Mouse (Mus musculus) adrenal gland, postnatal 10 days (tissue): Measurements from ENCODE around the gene Uxt. TPM values are rescaled to one million over a fixed set of nuclear protein-coding genes. Genes with fewer than 3 reads are reported as not detected.

Experiments
- DNase-seq: peaks from one replicate; pipeline ENCODE4 v3.0.0; 2021; ENCODE audit warnings: mixed read lengths
- long read RNA-seq, 2 experiments: library from polyadenylated mRNA; stranded (forward); transcript quantifications; one replicate each; pipeline ENCODE4 v2.0.0; 2021
- total RNA-seq, 2 experiments: library from RNA; stranded (reverse); gene quantifications; 2 replicates each; pipeline ENCODE4 v1.2.3; 2021

The Uxt gene
- total RNA-seq, result 10 to 100 TPM; 36.0 to 42.0 TPM
- long read RNA-seq, experiment 1, transcript Uxt-202 (7 exons, 875 nt), result major isoform, 21 of 28 reads
- long read RNA-seq, experiment 1, partial matches to known transcripts, result 2 of 28 reads
- long read RNA-seq, experiment 1, other reads (novel, unspliced or antisense), result 5 of 28 reads
- long read RNA-seq, experiment 2, transcript Uxt-202 (7 exons, 875 nt), result major isoform, 23 of 28 reads
- long read RNA-seq, experiment 2, partial matches to known transcripts, result 3 of 28 reads
- long read RNA-seq, experiment 2, other reads (novel, unspliced or antisense), result 2 of 28 reads

DNA sequence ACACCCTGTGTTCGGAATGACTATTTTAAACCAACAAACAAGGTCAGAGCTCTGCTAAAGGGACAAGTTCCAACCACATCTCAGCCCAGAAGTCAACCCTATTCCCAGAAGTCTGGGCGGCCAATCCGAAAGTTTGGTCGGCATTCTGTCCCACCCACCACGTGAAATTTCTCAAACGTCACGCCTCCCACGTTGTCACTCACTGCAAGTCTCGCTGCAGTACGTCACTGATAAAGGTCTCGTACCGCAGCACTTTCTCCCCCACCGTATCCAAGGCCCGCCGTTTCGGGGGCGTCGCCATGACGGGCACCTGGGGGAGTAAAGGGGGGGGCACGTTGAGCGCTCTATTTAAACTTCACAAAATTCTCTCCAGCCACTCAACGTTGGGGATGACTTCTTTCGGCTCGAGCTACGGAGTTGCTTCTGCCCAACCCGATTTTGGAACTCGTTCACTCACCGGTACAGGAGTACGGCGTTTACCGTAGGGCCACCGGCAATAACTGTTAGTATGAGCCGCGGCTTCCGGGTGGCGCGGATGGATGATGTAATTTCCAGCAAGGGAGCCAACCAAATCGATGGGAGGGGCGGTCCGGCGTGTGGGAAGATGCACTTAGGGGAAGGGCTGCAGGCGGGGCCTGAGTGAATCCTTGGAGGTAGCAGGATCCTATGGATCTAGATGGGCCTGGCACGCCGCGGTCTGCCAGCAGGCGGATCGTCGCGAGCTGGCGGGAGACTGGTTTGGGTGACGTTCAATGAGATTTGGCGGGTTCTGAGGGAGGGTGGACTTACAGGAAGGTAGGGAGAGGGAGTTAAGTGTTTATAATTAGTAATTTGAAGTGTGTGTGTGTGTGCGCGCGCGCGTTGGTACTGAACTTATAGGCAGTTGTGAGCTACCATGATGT lies at the start of gene Uxt:
Gene Uxt (minus strand): TSS at position 541 of the 902 bp plus-strand sequence.
- DNase-seq, result peak; percentile 90

DNA sequence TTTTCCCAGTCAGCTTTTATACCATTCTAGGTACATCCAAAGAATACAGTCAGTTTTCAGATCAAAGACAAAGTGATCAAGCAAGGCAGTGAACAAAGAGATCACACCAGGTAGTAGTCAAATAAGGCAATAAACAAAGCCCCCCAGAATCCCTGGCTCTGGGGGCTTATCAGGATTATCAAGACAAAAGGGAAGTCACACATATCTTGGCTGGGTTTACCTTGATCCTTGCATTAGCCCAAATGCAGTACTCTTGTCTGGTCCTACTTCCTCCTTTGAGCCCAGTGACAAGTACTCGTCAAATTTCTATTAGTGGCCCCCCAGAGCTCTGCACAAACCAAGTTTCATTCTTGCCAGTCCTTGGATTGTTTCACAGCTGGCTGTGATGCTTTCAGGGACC lies 19.1 kb upstream of the Uxt start:
- no peak for DNase-seq

DNA sequence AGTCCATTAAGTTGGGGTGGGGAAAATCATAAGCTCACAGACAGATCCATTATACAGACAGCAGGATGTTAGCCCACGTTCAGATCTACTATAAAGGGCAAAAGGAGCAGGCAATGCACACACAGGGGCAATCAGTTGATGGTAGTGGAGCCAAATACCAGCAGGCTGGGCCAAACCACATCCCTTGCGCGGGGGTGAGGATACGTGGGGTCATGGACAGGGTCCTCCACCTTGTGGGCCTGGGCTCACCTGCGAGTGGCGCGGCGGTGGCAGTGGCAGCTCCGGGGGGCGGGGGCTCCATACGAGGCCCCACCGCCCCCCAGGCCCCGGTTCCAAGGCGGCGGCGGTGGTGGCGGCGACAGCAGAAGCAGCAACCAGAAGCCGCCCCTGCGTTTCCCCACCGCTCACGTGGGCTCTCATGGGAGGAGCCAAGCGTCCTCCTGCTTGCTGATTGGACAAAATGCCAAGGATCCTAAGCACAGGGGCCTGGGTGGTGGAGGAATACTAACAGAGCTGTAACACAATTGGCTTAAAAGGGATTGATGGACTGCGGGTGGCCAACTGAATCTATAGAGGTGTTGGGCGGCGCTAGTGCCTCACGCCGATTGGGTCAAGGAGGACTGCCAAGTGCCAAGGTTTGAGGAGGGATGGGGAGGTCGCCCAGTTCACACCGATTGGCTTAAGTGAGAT lies 11.5 kb downstream of the Uxt start, which contains the start of gene Elk1:
Gene Elk1 (minus strand): TSS at position 418 of the 690 bp plus-strand sequence.
- DNase-seq, result peak; percentile 86

DNA sequence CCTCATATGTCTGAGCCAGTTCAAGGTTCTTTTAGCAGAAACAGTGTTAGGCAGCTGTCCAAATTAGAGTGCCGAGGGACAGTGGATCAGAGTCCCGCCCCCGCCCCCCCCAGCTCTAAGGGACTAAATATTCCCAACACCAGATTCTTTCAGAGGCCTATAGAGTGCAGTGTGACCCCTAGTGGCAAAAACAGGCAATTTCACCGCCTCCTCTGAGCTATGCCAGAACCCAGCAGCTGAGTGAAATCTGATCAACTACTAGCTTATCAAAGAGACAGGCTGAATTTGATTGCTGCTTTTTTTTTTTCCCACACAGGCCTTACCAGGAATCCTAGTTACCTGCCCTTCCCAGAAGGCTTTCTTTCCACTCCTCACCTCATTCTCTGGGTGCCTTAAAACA lies 15.8 kb downstream of the Uxt start:
- DNase-seq, result peak; percentile 56

DNA sequence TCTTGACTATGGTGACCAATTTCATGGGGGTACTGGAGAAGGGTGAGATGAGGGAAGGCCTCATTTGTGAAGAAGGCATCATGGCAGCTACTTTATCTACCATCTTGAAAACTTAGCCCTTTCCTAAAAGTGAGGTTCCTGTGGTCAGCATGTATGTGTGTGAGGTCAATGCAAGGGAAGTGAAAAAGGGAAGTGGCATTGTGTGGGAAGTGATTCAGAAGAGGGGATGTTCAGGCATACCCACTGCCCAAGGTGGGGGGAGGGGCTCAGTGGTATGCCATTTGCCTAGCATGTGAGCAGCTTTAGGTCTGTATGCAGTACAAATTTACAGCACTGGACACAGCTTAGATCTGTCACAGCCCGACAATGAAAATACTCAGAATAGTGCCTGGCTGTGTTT lies 29.9 kb downstream of the Uxt start:
- no peak for DNase-seq

DNA sequence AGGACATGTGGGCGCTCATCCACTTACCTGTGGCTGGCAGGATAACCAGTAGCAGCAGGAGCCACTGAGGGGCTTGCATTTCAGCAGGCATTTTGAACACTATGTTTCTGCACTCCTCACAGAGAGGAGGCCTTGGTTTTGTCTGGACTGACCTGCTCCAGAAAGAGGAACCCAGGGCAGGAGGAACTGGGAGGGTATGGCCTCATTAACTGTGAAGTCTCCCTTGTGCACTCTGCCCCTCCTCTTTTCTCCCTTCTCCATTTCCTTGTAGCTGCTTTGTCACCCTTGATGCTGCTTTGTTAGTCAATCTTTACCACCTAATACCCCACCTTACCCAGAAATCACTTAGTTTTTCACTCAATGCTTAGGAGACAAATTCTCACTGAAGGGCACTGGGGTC lies 30.5 kb downstream of the Uxt start, which contains the start of gene Cfp:
Gene Cfp (minus strand): TSS at position 192 of the 400 bp plus-strand sequence.
- DNase-seq, result no peak

DNA sequence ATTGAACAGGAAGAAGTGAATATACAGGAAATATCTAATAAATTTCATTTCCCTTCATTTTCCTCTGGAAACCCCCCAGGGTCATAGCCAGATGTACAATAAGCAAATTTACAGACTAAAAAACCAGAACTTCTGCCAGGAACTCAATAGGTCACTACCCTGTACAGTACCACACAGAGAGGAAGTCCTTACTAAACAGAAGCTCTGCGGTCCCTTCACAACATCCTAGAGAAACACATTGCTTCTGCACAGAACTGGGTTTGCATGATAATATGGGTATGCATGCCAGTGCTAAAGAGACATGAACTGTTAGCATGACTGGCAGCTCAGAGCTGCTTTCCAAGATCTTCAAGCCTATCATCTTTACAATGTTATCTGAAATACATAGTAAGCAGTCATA lies 32.0 kb downstream of the Uxt start:
- no peak for DNase-seq

DNA sequence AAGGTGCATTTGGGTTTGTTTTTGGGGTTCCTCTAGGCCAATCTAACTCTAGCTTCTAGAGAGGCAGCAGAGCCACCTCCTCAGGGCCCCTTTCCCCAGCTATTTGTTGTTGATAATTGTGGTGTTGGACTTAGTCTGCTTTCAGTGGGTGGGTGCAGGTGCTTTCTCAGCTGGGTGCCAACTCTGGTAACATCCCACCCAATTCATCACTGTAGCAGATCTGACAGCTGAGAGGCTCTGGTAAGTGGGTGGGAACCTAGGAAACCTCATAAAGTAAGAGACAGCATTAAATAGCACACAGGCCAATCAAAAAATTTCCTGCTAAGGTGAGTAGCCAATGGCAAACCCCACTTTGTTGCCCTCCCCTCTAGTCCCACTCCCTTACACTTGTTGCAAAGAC lies 36.8 kb downstream of the Uxt start:
- no peak for DNase-seq

DNA sequence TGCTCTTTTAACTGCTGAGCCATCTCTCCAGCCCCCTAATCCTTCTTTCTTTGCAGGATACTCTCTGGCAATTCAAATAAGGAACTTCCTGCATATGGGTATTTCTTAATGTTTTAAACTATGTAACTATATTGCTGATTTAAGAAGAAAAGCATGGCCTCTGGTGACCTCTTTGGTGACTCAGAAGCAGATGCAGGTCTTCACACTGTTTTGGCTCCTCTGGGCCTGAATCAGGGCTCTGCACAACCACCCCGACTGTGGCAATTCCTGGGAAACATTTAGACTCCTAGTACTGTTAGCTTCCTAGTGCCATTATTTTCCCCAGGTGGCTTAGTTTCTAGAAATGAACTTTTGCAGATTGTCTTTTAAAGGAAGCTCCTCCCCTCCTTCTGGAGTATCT lies 38.3 kb downstream of the Uxt start:
- no peak for DNase-seq

DNA sequence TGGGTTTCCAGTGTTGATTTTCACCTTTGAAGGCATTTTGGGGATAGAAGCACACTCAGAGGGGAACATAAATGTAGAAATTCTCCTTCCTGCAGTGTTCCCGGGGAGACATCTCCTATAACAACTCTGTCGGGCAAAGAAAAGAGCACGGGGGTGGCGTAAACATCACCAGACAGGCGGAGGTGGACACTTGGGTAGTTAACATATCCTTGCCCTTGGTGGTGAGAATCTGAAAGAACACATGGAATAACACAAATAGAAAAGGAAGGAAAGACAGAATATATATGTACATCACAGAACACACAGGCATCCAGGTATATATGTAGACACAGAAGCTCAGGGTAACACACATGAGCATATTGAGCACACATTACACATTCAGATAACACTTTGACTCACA lies 40.5 kb downstream of the Uxt start:
- DNase-seq, result no peak

DNA sequence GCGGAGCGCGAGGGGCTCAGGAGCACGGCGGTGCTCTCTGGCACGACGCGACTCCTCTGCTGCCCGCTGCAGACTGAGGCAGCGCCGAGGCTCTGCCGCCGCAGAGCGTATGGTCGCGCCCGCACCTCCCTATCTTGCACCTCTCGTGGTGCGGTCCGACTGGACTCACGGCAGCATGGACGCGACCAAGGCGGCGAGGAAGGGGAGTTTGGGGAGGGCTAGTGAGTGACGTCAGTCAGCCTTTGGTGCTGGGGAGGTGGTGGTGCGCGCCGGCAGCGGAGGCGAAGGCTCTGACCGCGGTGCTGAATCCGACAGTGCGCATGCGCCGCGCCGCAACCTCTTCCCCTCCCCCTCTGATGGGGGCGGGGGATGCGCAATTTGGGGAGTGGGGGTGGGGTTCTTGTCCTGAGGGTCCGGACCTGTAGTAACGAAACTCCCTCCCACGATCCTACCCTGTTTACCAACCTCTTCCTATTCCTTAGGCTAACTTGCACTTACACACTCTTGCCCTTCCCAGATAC lies 40.9 kb downstream of the Uxt start, which contains the start of gene Syn1:
Gene Syn1 (minus strand): TSS at position 161 of the 521 bp plus-strand sequence.
- DNase-seq, result peak; percentile 81

DNA sequence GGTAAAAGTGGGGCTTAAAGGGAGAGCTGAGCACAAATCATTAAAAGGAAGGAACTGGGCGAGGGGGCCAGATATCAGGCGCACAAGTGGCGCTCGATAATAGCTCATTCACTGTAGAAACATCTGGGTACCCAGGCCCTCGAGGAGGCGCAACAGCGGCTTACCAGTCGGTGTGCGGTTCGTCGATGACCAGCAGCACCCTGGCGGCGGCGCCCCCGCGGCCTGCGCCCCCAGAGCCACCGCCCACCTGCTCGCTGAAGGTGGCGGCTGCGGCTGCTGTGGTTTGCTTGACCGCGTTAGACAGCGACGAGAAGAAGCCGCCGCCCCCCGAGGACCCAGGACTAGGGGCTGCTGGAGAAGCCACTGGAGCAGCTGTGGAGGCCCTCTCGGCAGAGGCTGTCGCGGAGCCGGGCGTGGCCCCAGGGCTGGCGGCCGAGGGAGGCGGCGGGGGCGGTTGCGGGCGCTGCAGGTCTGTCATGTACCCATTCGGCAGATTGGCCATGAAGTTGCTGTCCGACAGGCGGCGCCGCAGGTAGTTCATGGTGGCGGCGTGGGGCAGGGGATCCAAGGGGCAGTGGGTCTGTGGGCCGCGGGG lies 41.5 kb downstream of the Uxt start:
- no peak for DNase-seq

DNA sequence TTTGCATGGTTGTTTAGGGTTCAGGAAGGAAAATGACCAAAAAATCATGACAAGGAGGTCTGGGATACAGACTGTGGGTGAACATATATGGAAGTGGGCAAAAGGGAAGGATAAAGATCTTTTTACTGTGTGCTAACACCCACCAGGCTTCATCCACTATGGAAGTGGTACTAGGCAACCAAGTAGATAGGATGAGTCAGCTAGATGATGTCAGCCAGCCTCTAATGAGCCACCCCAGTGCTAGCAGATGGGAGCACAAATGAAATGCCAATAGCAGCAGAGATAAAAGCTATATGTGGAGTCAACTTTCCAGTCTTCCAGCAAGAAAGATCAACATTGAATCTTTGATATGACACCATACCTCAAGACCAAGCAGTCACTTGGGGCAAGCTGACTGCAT lies 46.7 kb downstream of the Uxt start:
- no peak for DNase-seq

DNA sequence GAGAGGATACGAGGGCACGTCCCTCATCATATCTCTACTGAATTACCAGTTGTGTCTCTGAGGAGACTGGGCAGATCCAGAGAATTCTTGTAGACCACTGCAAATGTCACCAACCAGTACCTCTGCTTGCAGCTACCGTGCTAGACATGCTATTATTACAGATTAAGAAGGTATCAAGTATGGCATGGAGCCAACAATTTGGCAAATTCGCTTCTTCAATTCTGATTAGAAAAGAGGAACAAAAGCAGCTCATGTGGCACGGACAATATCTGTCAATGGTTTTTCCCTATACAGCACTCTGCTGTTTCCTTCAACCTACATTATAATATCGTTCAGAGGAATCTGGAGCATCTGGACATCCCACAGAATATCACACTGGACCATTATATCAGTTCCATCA lies 48.1 kb downstream of the Uxt start:
- DNase-seq, result no peak

DNA sequence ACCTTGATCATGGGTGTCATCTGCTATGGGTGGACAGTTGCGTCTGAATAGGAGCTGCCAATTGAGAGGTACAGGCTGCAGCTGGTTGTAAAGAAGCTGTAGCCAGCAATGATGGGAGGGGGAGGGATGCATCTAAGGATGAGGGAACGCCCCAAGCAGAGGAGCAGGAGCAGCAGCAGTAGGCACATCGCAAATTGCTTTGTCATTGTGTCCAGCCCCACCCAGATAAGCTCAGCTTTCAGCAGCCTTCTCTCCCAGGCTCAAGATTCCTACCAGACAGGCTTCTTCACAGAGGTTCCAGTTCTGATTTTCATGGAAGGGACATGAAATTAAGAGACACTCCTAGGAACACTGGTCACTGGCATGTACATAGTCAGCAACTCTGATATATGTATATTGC lies 51.7 kb downstream of the Uxt start:
- no peak for DNase-seq

Other genes starting within 250 kb of the Uxt start
- gene Araf, start 164.2 kb downstream of the Uxt start, total RNA-seq, result 100 to 1,000 TPM in 1 of 2 experiments, 10 to 100 TPM in 1; 85.2 to 118 TPM
- 10 to 100 TPM; 21.8 to 23.3 TPM for gene Timp1, start 91.9 kb downstream of the Uxt start, total RNA-seq
- 10 to 100 TPM in 1 of 2 experiments, 1 to 10 TPM in 1; 6.4 to 12.3 TPM for gene Syn1, start 41.0 kb downstream of the Uxt start, total RNA-seq
- 10 to 100 TPM; 18.5 to 19.1 TPM for gene Cfp, start 30.5 kb downstream of the Uxt start, total RNA-seq
- gene Elk1, start 11.4 kb downstream of the Uxt start, total RNA-seq, result 10 to 100 TPM; 11.9 to 16.3 TPM
- 1 to 10 TPM; 6.6 to 9.5 TPM for gene Zfp182, start 100.3 kb upstream of the Uxt start, total RNA-seq
- not detected for gene Spaca5, start 106.4 kb upstream of the Uxt start, total RNA-seq
- 1 to 10 TPM; 1.5 to 2.9 TPM for gene Zfp300, start 127.5 kb upstream of the Uxt start, total RNA-seq
- not detected for gene Ssxa1, start 153.8 kb upstream of the Uxt start, total RNA-seq
- not detected for gene Gm21876, start 213.6 kb upstream of the Uxt start, total RNA-seq